Mouse (Mus musculus): ENCODE data around the gene Phactr2.

DNA sequence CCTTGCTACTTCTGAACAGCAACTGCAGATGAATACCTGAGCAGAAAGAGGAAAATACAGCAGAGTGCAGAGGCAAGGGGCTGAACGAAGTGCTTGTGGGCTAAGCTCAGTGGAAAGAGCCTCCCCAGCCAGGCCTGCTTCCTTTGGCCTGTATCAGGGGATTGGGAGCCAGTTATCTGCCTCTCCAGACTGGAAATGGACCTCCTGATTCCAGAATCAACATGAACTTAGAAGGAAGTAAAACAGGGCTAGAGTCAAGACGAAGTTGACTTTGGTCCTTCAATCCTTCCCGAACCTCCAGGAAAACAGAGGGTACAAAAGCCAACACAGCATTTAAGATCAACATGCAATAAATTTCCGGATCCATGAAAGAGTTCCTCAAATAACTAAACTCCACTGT, 236.0 kb downstream of the Phactr2 start:
- TF ChIP-seq GATA1 (IDR thresholded peaks at IDR 0.05; ENCODE audit: borderline replicate concordance, low read length) (no peak), FLI1 (IDR thresholded peaks at IDR 0.05; ENCODE audit: low read length) (no peak)

Data from megakaryocyte, embryonic 14.5 days (primary cell).